Mouse (Mus musculus): ENCODE measurements around the gene Mrap. TPM values are rescaled to one million over a fixed set of nuclear protein-coding genes. Genes with fewer than 3 reads are reported as not detected.

Mrap gene
- total RNA-seq (2014; rRNA removed; ENCODE audit: low replicate concordance): 57.5 and 68.0 TPM in 2 replicates
- polyA plus RNA-seq (2015; fragmentation: Nextera tagmentation; extraction: Ambion mirVana): 47.8 and 49.8 TPM in 2 replicates

DNA sequence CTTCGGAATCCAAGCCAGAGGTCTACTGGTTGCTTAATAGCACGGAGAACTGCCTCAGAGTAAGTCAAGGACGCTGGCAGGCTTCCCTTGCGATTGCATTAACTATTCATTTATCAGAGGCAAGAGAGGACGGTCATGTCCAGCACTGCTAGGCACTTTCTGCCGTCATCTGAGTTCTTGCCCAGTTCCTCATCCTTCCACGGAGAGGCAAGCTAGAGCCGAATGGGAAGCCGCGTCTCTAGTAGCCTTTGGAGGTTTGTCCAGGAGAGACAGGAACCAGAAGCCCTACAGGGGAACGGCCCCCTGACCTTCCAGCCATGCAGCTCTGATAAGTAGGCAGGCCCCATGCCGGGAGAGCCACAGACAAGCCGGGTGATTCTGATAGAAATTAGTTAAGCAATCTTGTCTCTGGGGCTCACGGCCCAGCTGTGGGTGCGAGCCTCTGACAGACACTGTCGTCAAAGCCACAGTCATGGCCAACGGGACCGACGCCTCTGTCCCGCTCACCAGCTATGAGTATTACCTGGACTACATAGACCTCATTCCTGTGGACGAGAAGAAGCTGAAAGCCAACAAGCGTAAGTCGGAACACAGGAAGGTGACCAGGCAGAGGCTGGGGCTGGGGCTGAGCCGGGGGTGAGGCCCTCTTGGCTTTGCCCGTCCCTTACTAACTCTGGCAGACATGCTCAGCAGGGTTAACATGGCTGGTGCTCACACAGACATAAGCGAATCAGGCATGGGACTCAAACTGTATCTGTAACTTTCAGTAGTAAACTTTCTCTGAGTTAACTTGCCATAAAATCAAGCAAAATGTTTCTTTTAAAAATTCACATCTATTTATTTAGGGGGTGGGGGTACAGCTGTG, at the start of gene Mrap:
Gene Mrap (plus strand): TSS at position 116 of the 865 bp plus-strand sequence.
- TF ChIP-seq CTCF (IDR thresholded peaks at IDR 0.05; ENCODE audit: low read depth) (peak; percentile 69), EP300 (IDR thresholded peaks at IDR 0.05; ENCODE audit: low read depth) (no peak)
- WGBS: 16% methylated on average over 26 of the region's 26 CpGs

DNA sequence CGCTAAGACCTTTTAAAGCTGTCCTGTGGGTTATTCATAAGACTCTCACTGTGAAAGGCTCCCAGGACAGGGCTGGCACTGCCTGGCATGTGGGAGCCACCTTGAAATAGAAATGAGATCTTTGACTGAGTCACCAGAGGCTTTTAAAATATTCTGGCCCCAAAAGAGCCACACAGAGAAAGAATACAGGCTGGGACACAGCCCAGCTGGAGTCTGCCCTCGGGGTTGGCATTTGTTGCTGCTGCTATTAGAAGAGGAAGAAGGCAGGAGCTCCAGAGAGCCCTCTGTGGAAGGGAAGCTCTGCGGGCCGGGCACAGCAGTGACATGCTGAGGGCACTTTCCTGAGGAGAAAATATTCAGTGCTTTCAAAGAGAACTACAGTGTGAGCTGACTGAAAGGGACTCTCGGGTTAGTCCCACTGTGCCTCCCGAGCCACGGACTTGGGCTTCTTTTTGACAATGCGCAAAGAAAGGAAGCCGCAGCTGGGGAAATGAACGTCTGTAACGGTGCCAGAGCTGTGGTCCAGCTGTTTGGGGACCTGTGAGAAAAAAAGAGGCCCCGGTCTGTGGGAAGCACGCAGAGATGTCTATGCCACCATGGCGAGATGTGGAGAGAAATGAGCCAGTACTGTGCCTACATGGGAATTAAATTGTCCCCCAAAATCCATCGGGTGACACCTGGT, 45.2 kb upstream of the Mrap start:
- H3K4me2 ChIP-seq (ENCODE audit: low read depth, low read length): no peak overlapping the region
- no peak overlapping the region for H3K27ac ChIP-seq (ENCODE audit: low read depth)
- no peak overlapping the region for H3K9ac ChIP-seq (replicated peaks; ENCODE audit: low read depth, low read length)
- WGBS: 72% methylated on average over 15 of the region's 15 CpGs
- H3K36me3 ChIP-seq (replicated peaks; ENCODE audit: control insufficient read depth, insufficient read depth, low read length): no peaks in the 10 kb centered on the region
- H3K4me1 ChIP-seq (ENCODE audit: control insufficient read depth, insufficient read depth): 0 out of 2 replicates have a peak, but pooled peaks cover 3% of the 10 kb centered on the region
- H3K27me3 ChIP-seq (ENCODE audit: control insufficient read depth, insufficient read depth, low read length): no peaks in the 10 kb centered on the region
- DNase-seq (ENCODE audit: low spot score) (no peak), ATAC-seq (ENCODE audit: insufficient read depth, low read depth) (no peak)
- TF ChIP-seq CTCF (IDR thresholded peaks at IDR 0.05; ENCODE audit: low read depth) (no peak), EP300 (IDR thresholded peaks at IDR 0.05; ENCODE audit: low read depth) (no peak)
- H3K4me3 ChIP-seq (ENCODE audit: low read depth, low read length): no peak overlapping the region
- no peaks in the 10 kb centered on the region for H3K9me3 ChIP-seq (replicated peaks; ENCODE audit: control insufficient read depth, low read length)

More for the DNA sequence above, at the start of gene Mrap:
- 0 out of 2 replicates have a peak, but pooled peaks cover 6% of the 10 kb centered on the region for H3K36me3 ChIP-seq (replicated peaks; ENCODE audit: control insufficient read depth, insufficient read depth, low read length)
- peak within 1 kb of the TSS; percentile 67 for H3K4me2 ChIP-seq (ENCODE audit: low read depth, low read length)
- DNase-seq (ENCODE audit: low spot score): peak; percentile 94
- peak within 1 kb of the TSS; percentile 85 for H3K27ac ChIP-seq (ENCODE audit: low read depth)
- peak; percentile 90 for ATAC-seq (ENCODE audit: insufficient read depth, low read depth)
- no peaks in the 10 kb centered on the region for H3K27me3 ChIP-seq (ENCODE audit: control insufficient read depth, insufficient read depth, low read length)
- peak within 1 kb of the TSS; percentile 56 for H3K9ac ChIP-seq (replicated peaks; ENCODE audit: low read depth, low read length)
- no peaks in the 10 kb centered on the region for H3K9me3 ChIP-seq (replicated peaks; ENCODE audit: control insufficient read depth, low read length)
- 0 out of 2 replicates have a peak, but pooled peaks cover 3% of the 10 kb centered on the region for H3K4me1 ChIP-seq (ENCODE audit: control insufficient read depth, insufficient read depth)
- H3K4me3 ChIP-seq (ENCODE audit: low read depth, low read length): peak within 1 kb of the TSS; percentile 53

DNA sequence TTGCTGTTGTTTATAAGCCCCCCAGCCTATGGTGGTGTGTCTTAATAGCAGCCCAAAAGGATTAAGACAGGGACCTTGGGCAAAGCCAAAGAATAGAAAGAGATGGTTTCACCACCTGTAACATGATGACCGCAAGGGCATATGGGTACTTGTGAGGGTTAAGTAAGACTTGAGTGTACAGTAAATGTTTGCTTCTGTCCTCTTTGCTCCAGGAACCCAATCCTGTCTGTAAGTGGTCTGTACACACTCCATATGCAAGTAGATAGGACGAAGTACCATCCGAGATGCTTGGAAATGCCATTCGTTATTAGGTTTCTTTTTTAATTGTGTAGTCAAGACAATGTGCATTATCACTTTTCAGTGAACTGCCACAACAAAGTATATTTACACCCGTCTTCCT, 44.4 kb upstream of the Mrap start:
- no peaks in the 10 kb centered on the region for H3K36me3 ChIP-seq (replicated peaks; ENCODE audit: control insufficient read depth, insufficient read depth, low read length)
- no peaks in the 10 kb centered on the region for H3K27me3 ChIP-seq (ENCODE audit: control insufficient read depth, insufficient read depth, low read length)
- DNase-seq (ENCODE audit: low spot score) (no peak), ATAC-seq (ENCODE audit: insufficient read depth, low read depth) (no peak)
- no peaks in the 10 kb centered on the region for H3K9me3 ChIP-seq (replicated peaks; ENCODE audit: control insufficient read depth, low read length)
- H3K4me3 ChIP-seq (ENCODE audit: low read depth, low read length): no peak overlapping the region
- no peak overlapping the region for H3K27ac ChIP-seq (ENCODE audit: low read depth)
- H3K4me1 ChIP-seq (ENCODE audit: control insufficient read depth, insufficient read depth): 0 out of 2 replicates have a peak, but pooled peaks cover 3% of the 10 kb centered on the region
- WGBS: 91% methylated on average over 5 of the region's 5 CpGs
- no peak overlapping the region for H3K4me2 ChIP-seq (ENCODE audit: low read depth, low read length)
- no peak overlapping the region for H3K9ac ChIP-seq (replicated peaks; ENCODE audit: low read depth, low read length)
- TF ChIP-seq EP300 (IDR thresholded peaks at IDR 0.05; ENCODE audit: low read depth) (no peak), CTCF (IDR thresholded peaks at IDR 0.05; ENCODE audit: low read depth) (no peak)

DNA sequence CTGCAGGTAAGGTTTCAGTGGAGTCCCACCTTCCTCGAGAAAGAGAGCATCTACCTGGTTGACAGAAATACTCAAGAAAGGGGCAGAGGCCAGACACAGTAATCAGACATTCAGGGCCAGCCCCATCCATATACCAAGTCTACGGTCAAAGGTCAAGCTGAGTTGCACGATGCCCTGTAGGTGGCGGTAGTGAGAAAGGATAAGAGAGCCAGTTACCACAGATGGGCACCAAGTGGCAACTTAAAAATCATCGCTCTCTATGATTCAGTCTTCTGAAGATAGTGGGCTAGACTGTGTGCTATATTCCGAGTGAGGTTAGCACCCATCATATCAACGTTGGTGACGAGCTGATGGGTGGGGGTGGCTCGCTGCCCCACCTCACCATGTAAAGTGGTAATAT, 43.3 kb upstream of the Mrap start:
- Histone ChIP-seq H3K9ac (replicated peaks; ENCODE audit: low read depth, low read length) (no peak overlapping the region), H3K36me3 (replicated peaks; ENCODE audit: control insufficient read depth, insufficient read depth, low read length) (no peaks in the 10 kb centered on the region), H3K4me1 (ENCODE audit: control insufficient read depth, insufficient read depth) (0 out of 2 replicates have a peak, but pooled peaks cover 3% of the 10 kb centered on the region), H3K9me3 (replicated peaks; ENCODE audit: control insufficient read depth, low read length) (no peaks in the 10 kb centered on the region), H3K27me3 (ENCODE audit: control insufficient read depth, insufficient read depth, low read length) (no peaks in the 10 kb centered on the region), H3K4me2 (ENCODE audit: low read depth, low read length) (no peak overlapping the region), H3K4me3 (ENCODE audit: low read depth, low read length) (no peak overlapping the region), H3K27ac (ENCODE audit: low read depth) (no peak overlapping the region)
- TF ChIP-seq EP300 (IDR thresholded peaks at IDR 0.05; ENCODE audit: low read depth) (no peak), CTCF (IDR thresholded peaks at IDR 0.05; ENCODE audit: low read depth) (peak; percentile 54)
- ATAC-seq (ENCODE audit: insufficient read depth, low read depth) (peak; percentile 30), DNase-seq (ENCODE audit: low spot score) (no peak)
- WGBS: 58% methylated on average over 9 of the region's 9 CpGs

DNA sequence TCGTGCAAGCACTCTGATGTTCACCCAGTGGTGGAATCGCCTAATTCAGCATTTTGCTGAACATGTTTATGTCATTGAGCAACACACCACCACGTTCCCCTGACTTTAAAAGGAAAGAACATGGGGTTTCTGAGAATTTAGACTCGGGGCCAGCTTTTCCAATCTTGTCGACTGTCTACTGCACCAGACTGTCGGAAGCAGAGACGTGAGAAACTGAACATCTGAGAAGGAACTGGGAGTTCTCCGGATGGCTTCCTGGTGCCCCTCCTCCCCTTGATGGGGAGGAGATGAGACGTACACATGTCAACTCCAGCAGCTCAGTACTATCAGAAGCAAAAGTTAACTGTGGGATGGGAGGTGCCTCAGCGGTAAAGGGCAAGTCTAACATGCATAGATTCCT, 42.9 kb upstream of the Mrap start:
- no peak overlapping the region for H3K9ac ChIP-seq (replicated peaks; ENCODE audit: low read depth, low read length)
- DNase-seq (ENCODE audit: low spot score) (no peak), ATAC-seq (ENCODE audit: insufficient read depth, low read depth) (peak; percentile 33)
- H3K36me3 ChIP-seq (replicated peaks; ENCODE audit: control insufficient read depth, insufficient read depth, low read length): no peaks in the 10 kb centered on the region
- no peak overlapping the region for H3K4me2 ChIP-seq (ENCODE audit: low read depth, low read length)
- no peaks in the 10 kb centered on the region for H3K9me3 ChIP-seq (replicated peaks; ENCODE audit: control insufficient read depth, low read length)
- 0 out of 2 replicates have a peak, but pooled peaks cover 3% of the 10 kb centered on the region for H3K4me1 ChIP-seq (ENCODE audit: control insufficient read depth, insufficient read depth)
- H3K27ac ChIP-seq (ENCODE audit: low read depth): no peak overlapping the region
- no peaks in the 10 kb centered on the region for H3K27me3 ChIP-seq (ENCODE audit: control insufficient read depth, insufficient read depth, low read length)
- H3K4me3 ChIP-seq (ENCODE audit: low read depth, low read length): no peak overlapping the region
- TF ChIP-seq CTCF (IDR thresholded peaks at IDR 0.05; ENCODE audit: low read depth) (no peak), EP300 (IDR thresholded peaks at IDR 0.05; ENCODE audit: low read depth) (no peak)
- WGBS: 51% methylated on average over 10 of the region's 10 CpGs

Measured in heart, postnatal 0 days (tissue).